Mouse (Mus musculus) liver, embryonic 12.5 days (tissue): ENCODE data around the gene Zcchc2. TPM values are rescaled to one million over a fixed set of nuclear protein-coding genes. Genes with fewer than 3 reads are reported as not detected.

ENCODE experiments used
- ATAC-seq: fragments of 200-750 bp; cut with Nextera tagmentation; 2 replicates; pipeline ENCODE4 v1.8.0; 2017; ENCODE audit warnings: moderate number of reproducible peaks, mild to moderate bottlenecking, moderate library complexity
- H3K27ac ChIP-seq: fragments of 300-500 bp; sonication (generic); 2 replicates; pipeline ENCODE4 v1.5.1; 2016; ENCODE audit warnings: mild to moderate bottlenecking
- H3K27me3 ChIP-seq: fragments of 300-500 bp; sonication (generic); replicated peaks from 2 replicates; pipeline ENCODE4 v1.6.1; 2016; ENCODE audit warnings: mild to moderate bottlenecking, moderate library complexity
- H3K36me3 ChIP-seq: fragments of 300-500 bp; sonication (generic); 2 replicates; pipeline ENCODE4 v1.6.1; 2016; ENCODE audit warnings: mild to moderate bottlenecking, moderate library complexity
- H3K4me1 ChIP-seq: fragments of 300-500 bp; sonication (generic); 2 replicates; pipeline ENCODE4 v1.6.1; 2016
- H3K4me2 ChIP-seq: fragments of 300-500 bp; sonication (generic); 2 replicates; pipeline ENCODE4 v1.6.1; 2016; ENCODE audit warnings: mild to moderate bottlenecking, moderate library complexity
- H3K4me3 ChIP-seq: fragments of 300-500 bp; sonication (generic); 2 replicates; pipeline ENCODE4 v1.5.1; 2016; ENCODE audit warnings: mild to moderate bottlenecking, moderate library complexity
- H3K9ac ChIP-seq: fragments of 300-500 bp; sonication (generic); 2 replicates; pipeline ENCODE4 v1.6.1; 2016; ENCODE audit warnings: mild to moderate bottlenecking, moderate library complexity
- H3K9me3 ChIP-seq: fragments of 300-500 bp; sonication (generic); replicated peaks from 2 replicates; pipeline ENCODE4 v1.6.1; 2016; ENCODE audit warnings: mild to moderate bottlenecking, moderate library complexity
- WGBS: fragments of 180-500 bp; shearing (Covaris S2); methylation state at CpG from one replicate; pipeline ENCODE4 v1.1.7; 2016; ENCODE audit not compliant: insufficient replicate concordance; 5-methylcytosine and 5-hydroxymethylcytosine counted together
- polyA plus RNA-seq: library from polyadenylated mRNA; unstranded; fragments of >200 nt; fragmentation: Nextera tagmentation; extraction: Ambion mirVana; gene quantifications from 2 replicates; pipeline ENCODE4 v1.2.1, GENCODE M21; 2016

Gene Zcchc2
- 1.7 and 1.9 TPM in 2 replicates for polyA plus RNA-seq

GRCm38 (mm10) chr1:105990138-105990821, at the start of gene Zcchc2:
Gene Zcchc2, plus strand, starts transcription at chr1:105990406.
- peak within 1 kb of the TSS; percentile 79 for H3K4me3 ChIP-seq
- ATAC-seq = peak; percentile 89
- H3K4me2 ChIP-seq = peak within 1 kb of the TSS; percentile 99
- under 1% methylated on average over 76 of the region's 83 CpGs for WGBS
- peaks cover 62% of the 10 kb centered on the region for H3K4me1 ChIP-seq
- no peaks in the 10 kb centered on the region for H3K36me3 ChIP-seq
- no peaks in the 10 kb centered on the region for H3K9me3 ChIP-seq
- H3K27me3 ChIP-seq = no peaks in the 10 kb centered on the region
- H3K27ac ChIP-seq = peak within 1 kb of the TSS; percentile 97
- peak within 1 kb of the TSS; percentile 87 for H3K9ac ChIP-seq

GRCm38 (mm10) chr1:105944927-105945580, 45.2 kb upstream of the Zcchc2 start:
- Histone ChIP-seq H3K9ac (no peak overlapping the region), H3K4me2 (no peak overlapping the region), H3K36me3 (no peaks in the 10 kb centered on the region), H3K27ac (no peak overlapping the region), H3K4me3 (no peak overlapping the region), H3K4me1 (no peaks in the 10 kb centered on the region), H3K27me3 (no peaks in the 10 kb centered on the region), H3K9me3 (no peaks in the 10 kb centered on the region)
- 70% methylated on average over 10 of the region's 10 CpGs for WGBS
- no peak for ATAC-seq

- WGBS = 71% methylated on average over 13 of the region's 13 CpGs
- H3K27me3 ChIP-seq = no peaks in the 10 kb centered on the region
- no peak overlapping the region for H3K4me2 ChIP-seq
- no peak overlapping the region for H3K27ac ChIP-seq
- H3K9me3 ChIP-seq = no peaks in the 10 kb centered on the region
- ATAC-seq = no peak
- no peak overlapping the region for H3K9ac ChIP-seq
- H3K4me1 ChIP-seq = no peaks in the 10 kb centered on the region
- H3K4me3 ChIP-seq = no peak overlapping the region
- H3K36me3 ChIP-seq = no peaks in the 10 kb centered on the region
Observed at GRCm38 (mm10) chr1:105946581-105947540, 43.3 kb upstream of the Zcchc2 start.

- no peaks in the 10 kb centered on the region for H3K36me3 ChIP-seq
- no peaks in the 10 kb centered on the region for H3K9me3 ChIP-seq
- H3K4me2 ChIP-seq = no peak overlapping the region
- no peak overlapping the region for H3K4me3 ChIP-seq
- H3K9ac ChIP-seq = no peak overlapping the region
- 62% methylated on average over 6 of the region's 6 CpGs for WGBS
- H3K27ac ChIP-seq = no peak overlapping the region
- no peaks in the 10 kb centered on the region for H3K4me1 ChIP-seq
- H3K27me3 ChIP-seq = no peaks in the 10 kb centered on the region
- ATAC-seq = 0 out of 2 replicates have a peak, but pooled peaks have one; percentile 8
Observed at GRCm38 (mm10) chr1:105948352-105948751, 41.9 kb upstream of the Zcchc2 start.

GRCm38 (mm10) chr1:105953588-105953987, 36.6 kb upstream of the Zcchc2 start:
- H3K9me3 ChIP-seq = no peaks in the 10 kb centered on the region
- H3K27me3 ChIP-seq = no peaks in the 10 kb centered on the region
- ATAC-seq = no peak
- no peak overlapping the region for H3K4me2 ChIP-seq
- H3K4me1 ChIP-seq = no peaks in the 10 kb centered on the region
- no peak overlapping the region for H3K9ac ChIP-seq
- WGBS = 48% methylated on average over 2 of the region's 2 CpGs
- no peaks in the 10 kb centered on the region for H3K36me3 ChIP-seq
- no peak overlapping the region for H3K27ac ChIP-seq
- H3K4me3 ChIP-seq = no peak overlapping the region

GRCm38 (mm10) chr1:105954047-105954446, 36.2 kb upstream of the Zcchc2 start:
- H3K9me3 ChIP-seq = no peaks in the 10 kb centered on the region
- H3K27me3 ChIP-seq = no peaks in the 10 kb centered on the region
- no peak overlapping the region for H3K9ac ChIP-seq
- 0 out of 2 replicates have a peak, but pooled peaks have one; percentile 32 for ATAC-seq
- no peaks in the 10 kb centered on the region for H3K36me3 ChIP-seq
- no peak overlapping the region for H3K4me2 ChIP-seq
- no peaks in the 10 kb centered on the region for H3K4me1 ChIP-seq
- no peak overlapping the region for H3K4me3 ChIP-seq
- H3K27ac ChIP-seq = no peak overlapping the region

GRCm38 (mm10) chr1:105956057-105956456, 34.1 kb upstream of the Zcchc2 start:
- no peak overlapping the region for H3K27ac ChIP-seq
- no peak overlapping the region for H3K4me2 ChIP-seq
- H3K4me3 ChIP-seq = no peak overlapping the region
- H3K9ac ChIP-seq = no peak overlapping the region
- ATAC-seq = no peak
- H3K27me3 ChIP-seq = no peaks in the 10 kb centered on the region
- no peaks in the 10 kb centered on the region for H3K36me3 ChIP-seq
- WGBS = 65% methylated on average over 5 of the region's 5 CpGs
- no peaks in the 10 kb centered on the region for H3K9me3 ChIP-seq
- H3K4me1 ChIP-seq = no peaks in the 10 kb centered on the region

GRCm38 (mm10) chr1:105961472-105961871, 28.7 kb upstream of the Zcchc2 start:
- Histone ChIP-seq H3K4me2 (no peak overlapping the region), H3K4me1 (no peaks in the 10 kb centered on the region; the same call in 1 of the 2 replicates), H3K4me3 (no peak overlapping the region), H3K27ac (no peak overlapping the region), H3K27me3 (no peaks in the 10 kb centered on the region), H3K36me3 (no peaks in the 10 kb centered on the region), H3K9me3 (no peaks in the 10 kb centered on the region), H3K9ac (no peak overlapping the region)
- 66% methylated on average over 4 of the region's 4 CpGs for WGBS
- no peak for ATAC-seq

GRCm38 (mm10) chr1:105962084-105962818, 28.0 kb upstream of the Zcchc2 start:
- H3K9me3 ChIP-seq = no peaks in the 10 kb centered on the region
- H3K4me2 ChIP-seq = no peak overlapping the region
- H3K9ac ChIP-seq = no peak overlapping the region
- no peaks in the 10 kb centered on the region for H3K36me3 ChIP-seq
- no peak overlapping the region for H3K4me3 ChIP-seq
- H3K27ac ChIP-seq = no peak overlapping the region
- H3K27me3 ChIP-seq = no peaks in the 10 kb centered on the region
- no peak for ATAC-seq
- H3K4me1 ChIP-seq = no peaks in the 10 kb centered on the region; the same call in 1 of the 2 replicates
- WGBS = 61% methylated on average over 7 of the region's 7 CpGs

GRCm38 (mm10) chr1:105962852-105963251, 27.4 kb upstream of the Zcchc2 start:
- Histone ChIP-seq H3K27ac (no peak overlapping the region), H3K36me3 (no peaks in the 10 kb centered on the region), H3K9me3 (no peaks in the 10 kb centered on the region), H3K27me3 (no peaks in the 10 kb centered on the region), H3K4me2 (no peak overlapping the region), H3K4me3 (no peak overlapping the region), H3K9ac (no peak overlapping the region), H3K4me1 (no peaks in the 10 kb centered on the region; the same call in 1 of the 2 replicates)
- 83% methylated on average over 9 of the region's 9 CpGs for WGBS
- ATAC-seq = no peak

- Histone ChIP-seq H3K4me2 (no peak overlapping the region), H3K27ac (no peak overlapping the region), H3K9ac (no peak overlapping the region), H3K4me3 (no peak overlapping the region), H3K27me3 (no peaks in the 10 kb centered on the region), H3K4me1 (no peaks in the 10 kb centered on the region; the same call in 1 of the 2 replicates), H3K36me3 (no peaks in the 10 kb centered on the region), H3K9me3 (no peaks in the 10 kb centered on the region)
- WGBS = 58% methylated on average over 4 of the region's 4 CpGs
- no peak for ATAC-seq
Observed at GRCm38 (mm10) chr1:105964514-105964913, 25.7 kb upstream of the Zcchc2 start.
